In genomic region chr13:51777738-51778274, GRCm38 (mm10) we compare ENCODE assay signal across 8 mouse cellular contexts. TPM values are rescaled to one million over a fixed set of nuclear protein-coding genes. Genes with fewer than 3 reads are reported as not detected.
DNase-seq lines count a peak whose midpoint lies in the region; ATAC-seq lines count a peak whose summit lies in the region.

No protein-coding gene starts in this region.

- H3K4me2 ChIP-seq in liver, embryonic 11.5 days: no peak overlapping the region

- no peak for ATAC-seq in liver, embryonic 11.5 days (replicated peaks; ENCODE audit: low FRiP score)
- ATAC-seq in CD4-positive, CD25-positive, alpha-beta regulatory T cell, adult 4 months: no peak

- H3K4me1 ChIP-seq in liver, embryonic 11.5 days (replicated peaks; ENCODE audit: control insufficient read depth, insufficient read depth, low read length): peaks cover 21% of the 10 kb centered on the region

- H3K4me3 ChIP-seq in liver, embryonic 11.5 days (ENCODE audit: low read depth, low read length): no peak overlapping the region

- H3K9ac ChIP-seq in liver, embryonic 11.5 days (ENCODE audit: low read depth, low read length): 0 out of 2 replicates have a peak overlapping the region, but pooled peaks have one; percentile 38

- peak; percentile 61 for DNase-seq in cerebellum, adult 11-12 months
- DNase-seq in cerebellum, adult 18-20 months: no peak
- DNase-seq in left cerebral cortex, adult 9 months (ENCODE audit: low spot score in 2 of 2): peak; percentile 37 to 62
- no peak for DNase-seq in left cerebral cortex, adult 11 months (ENCODE audit: low spot score)
- DNase-seq in heart, adult 8-10 months (ENCODE audit: low spot score): peak; percentile 37
- no peak for DNase-seq in liver, embryonic 11.5 days (ENCODE audit: low spot score)
- DNase-seq in urinary bladder, postnatal 4 days (ENCODE audit: low spot score in 2 of 2): no peak

- peak overlapping the region; percentile 70 for H3K27ac ChIP-seq in liver, embryonic 11.5 days (ENCODE audit: low read depth, low read length)

- no peaks in the 10 kb centered on the region for H3K9me3 ChIP-seq in liver, embryonic 11.5 days (ENCODE audit: control insufficient read depth, low read length)

- no peaks in the 10 kb centered on the region for H3K27me3 ChIP-seq in liver, embryonic 11.5 days (replicated peaks; ENCODE audit: control insufficient read depth, insufficient read depth, low read length)

- no peaks in the 10 kb centered on the region for H3K36me3 ChIP-seq in liver, embryonic 11.5 days (ENCODE audit: control insufficient read depth, insufficient read depth, low read length)

- WGBS in liver, embryonic 11.5 days: 66% methylated on average over 6 of the region's 6 CpGs

RNA-seq across cellular contexts. Expression of gene Sema4d, which starts 15.7 kb away (rescaled TPM):
- total RNA-seq in heart, adult 8-10 months (2022): 10 to 100 TPM; 56.5 to 72.3 (median 68.6) TPM
- polyA plus RNA-seq in liver, embryonic 11.5 days (2014; fragmentation: Nextera tagmentation; extraction: Ambion mirVana): 18.6 and 21.7 TPM in 2 replicates
- polyA plus RNA-seq in CD4-positive, CD25-positive, alpha-beta regulatory T cell, adult 4 months (2017; shearing (Covaris generic)): 100 to 1,000 TPM; 122 to 152 TPM

Comparison
In these comparisons a context has a peak if more than half of its experiments do, and no peak if none do; other contexts are left out.
1. DNase-seq: peak in cerebellum, adult 11-12 months (single experiment), left cerebral cortex, adult 9 months (2 of 2) and heart, adult 8-10 months (single experiment); none in cerebellum, adult 18-20 months (0 of 2), left cerebral cortex, adult 11 months (single experiment), liver, embryonic 11.5 days (single experiment) and urinary bladder, postnatal 4 days (0 of 2).